ENCODE assay signal across 20 mouse cellular contexts in genomic region chr5:111635092-111635491, GRCm38 (mm10).
DNase-seq lines count a peak whose midpoint lies in the region; ATAC-seq and TF ChIP-seq lines count a peak whose summit lies in the region.
"Had no signal": no experiment of that assay in that cellular context is flagged by ENCODE, and none has a peak within 500 bp of the region (broad histone marks: within the 10 kb centered on the region; RNA-seq: fewer than 3 reads in every experiment).

No protein-coding gene starts in this region.

- no peak overlapping the region for H3K4me2 ChIP-seq in forebrain, postnatal 0 days (ENCODE audit: low read depth)
- H3K4me2 ChIP-seq: heart, embryonic 13.5 days; hindbrain, embryonic 13.5 days; intestine, embryonic 15.5 days had no signal

- H3K9me3 ChIP-seq in forebrain, embryonic 10.5 days = peaks cover 16% of the 10 kb centered on the region
- H3K9me3 ChIP-seq in forebrain, postnatal 0 days (ENCODE audit: low read length) = no peaks in the 10 kb centered on the region
- H3K9me3 ChIP-seq: hindbrain, embryonic 13.5 days; intestine, embryonic 15.5 days had no signal

- H3K36me3 ChIP-seq in forebrain, embryonic 10.5 days (replicated peaks) = peaks cover 4% of the 10 kb centered on the region; the same call in 1 of the 2 replicates
- H3K36me3 ChIP-seq in forebrain, postnatal 0 days (ENCODE audit: insufficient read depth) = no peaks in the 10 kb centered on the region
- H3K36me3 ChIP-seq: heart, embryonic 13.5 days; hindbrain, embryonic 13.5 days; intestine, embryonic 15.5 days had no signal

- DNase-seq in forebrain, embryonic 10.5 days (ENCODE audit: extremely low spot score, low spot score) = no peak
- no peak for DNase-seq in forebrain, postnatal 0 days
- peak; percentile 5 for DNase-seq in A20 (ENCODE audit: low read depth, low spot score)
- no peak for DNase-seq in layer of hippocampus, postnatal 25 days (ENCODE audit: extremely low spot score in 1 of 2, low spot score in 1 of 2)
- DNase-seq in ovary, adult 18-20 months (ENCODE audit: low spot score) = no peak
- DNase-seq: adrenal gland, adult 8-10 months; adrenal gland, postnatal 36 days; cerebellum, adult 11 months; cerebellum, adult 9-10 months; cerebellum, postnatal 25 days; gastrocnemius, postnatal 10 days; heart, postnatal 36 days; kidney, adult 18-20 months had no signal

- TF ChIP-seq CTCF in forebrain, postnatal 0 days (IDR thresholded peaks at IDR 0.05; ENCODE audit: low read depth) = no peak

- no peak overlapping the region for H3K4me3 ChIP-seq in forebrain, embryonic 10.5 days
- no peak overlapping the region for H3K4me3 ChIP-seq in forebrain, postnatal 0 days (ENCODE audit: low read depth, low read length)
- H3K4me3 ChIP-seq: heart, embryonic 13.5 days; hindbrain, embryonic 13.5 days; intestine, embryonic 15.5 days had no signal

- WGBS in forebrain, embryonic 10.5 days = 90% methylated on average over 5 of the region's 5 CpGs
- WGBS in forebrain, postnatal 0 days = 70% methylated on average over 5 of the region's 5 CpGs

- peaks cover 41% of the 10 kb centered on the region for H3K27me3 ChIP-seq in forebrain, embryonic 10.5 days (ENCODE audit: poor library complexity, severe bottlenecking)
- H3K27me3 ChIP-seq in forebrain, postnatal 0 days (ENCODE audit: insufficient read depth, low read length) = no peaks in the 10 kb centered on the region; the same call in 1 of the 2 replicates
- H3K27me3 ChIP-seq: intestine, embryonic 15.5 days had no signal

- no peak for ATAC-seq in forebrain, postnatal 0 days
- peak; percentile 22 to 29; a peak in 1 of 4 replicates for ATAC-seq in hematopoietic stem cell, adult 5-6 weeks (replicated peaks in 1 of 2; ENCODE audit: insufficient read depth in 1 of 2, low FRiP score in 2 of 2, low TSS enrichment in 1 of 2, low read depth in 1 of 2, poor library complexity in 2 of 2, severe bottlenecking in 2 of 2)
- ATAC-seq in megakaryocyte progenitor cell, adult 5-6 weeks (replicated peaks; ENCODE audit: poor library complexity) = peak; percentile 85
- ATAC-seq: activated CD4-positive, CD25-positive, alpha-beta regulatory T cell, adult 4 months; forebrain, embryonic 14.5 days; intestine, embryonic 15.5 days had no signal

- peaks cover 64% of the 10 kb centered on the region for H3K4me1 ChIP-seq in forebrain, embryonic 10.5 days
- peaks cover 10% of the 10 kb centered on the region; the same call in 1 of the 2 replicates for H3K4me1 ChIP-seq in forebrain, postnatal 0 days (ENCODE audit: insufficient read depth)

- peak overlapping the region; percentile 51 for H3K27ac ChIP-seq in forebrain, embryonic 10.5 days
- no peak overlapping the region for H3K27ac ChIP-seq in forebrain, postnatal 0 days (ENCODE audit: low read depth, low read length)
- H3K27ac ChIP-seq: heart, embryonic 13.5 days; hindbrain, embryonic 13.5 days; intestine, embryonic 15.5 days had no signal

- H3K9ac ChIP-seq in forebrain, postnatal 0 days = no peak overlapping the region
- H3K9ac ChIP-seq: heart, embryonic 13.5 days; hindbrain, embryonic 13.5 days; intestine, embryonic 15.5 days had no signal
